Mouse (Mus musculus) lung, adult 2 months (tissue): ENCODE measurements around the gene Mtif3.

Source experiments
- CTCF ChIP-seq: fragments of 200-500 bp; IDR thresholded peaks from 2 replicates; pipeline ENCODE4 v1.5.1; 2011; ENCODE audit warnings: mild to moderate bottlenecking, low read length, control low read depth; ENCODE audit not compliant: insufficient read depth
- POLR2A ChIP-seq: fragments of 200-500 bp; IDR thresholded peaks from 2 replicates; pipeline ENCODE4 v1.6.1; 2011; ENCODE audit warnings: low read depth, mild to moderate bottlenecking, control low read depth, low read length, borderline replicate concordance; ENCODE audit errors: extremely low read depth

DNA sequence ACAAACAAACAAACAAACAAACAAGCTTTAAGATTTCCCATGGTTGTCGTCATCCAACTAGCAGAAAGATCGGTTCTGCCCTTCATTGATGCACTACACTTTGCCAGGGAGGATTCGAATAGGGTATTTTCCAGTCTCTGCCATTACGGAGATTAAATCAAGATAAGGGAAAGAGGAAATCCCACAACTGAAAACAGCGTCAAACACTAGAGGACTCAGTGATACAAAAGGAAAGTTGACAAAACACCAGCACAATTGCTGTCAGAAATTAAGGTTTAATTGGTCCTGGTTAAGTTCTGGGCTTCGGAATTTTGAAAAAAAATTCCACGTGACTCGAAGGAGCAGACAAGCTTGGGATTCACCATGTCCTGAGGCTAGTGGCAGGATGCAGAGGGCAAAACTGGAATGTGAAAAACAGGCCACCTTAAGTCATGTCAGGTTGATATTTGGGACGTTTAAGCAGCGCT is 15.5 kb downstream of the Mtif3 start:
- TF ChIP-seq CTCF (no peak), POLR2A (no peak)
